Mouse (Mus musculus) C3H10T1/2 (cell line): ENCODE measurements around the gene Actn4. TPM values are rescaled to one million over a fixed set of nuclear protein-coding genes. Genes with fewer than 3 reads are reported as not detected.

ENCODE experiments used
- polyA plus RNA-seq, 2 experiments: library from polyadenylated mRNA; unstranded; fragments of >200 nt; fragmentation: generic; extraction: Trizol; gene quantifications; one replicate each; pipeline ENCODE4 v1.2.1; 2012; ENCODE audit warnings: missing spikeins in 2 of 2

Actn4 gene
- 100 to 1,000 TPM; 187 to 244 TPM for polyA plus RNA-seq

GRCm38 (mm10) chr7:28961927-28962670 is at the start of gene Actn4:
Gene Actn4, minus strand, starts transcription at chr7:28962340.

GRCm38 (mm10) chr7:28981651-28982273 is 19.6 kb upstream of the Actn4 start, which contains the start of the genes Eif3k and Map4k1:
Gene Eif3k, minus strand, starts transcription at chr7:28981864.
Gene Map4k1, plus strand, starts transcription at chr7:28982050.

DNA sequence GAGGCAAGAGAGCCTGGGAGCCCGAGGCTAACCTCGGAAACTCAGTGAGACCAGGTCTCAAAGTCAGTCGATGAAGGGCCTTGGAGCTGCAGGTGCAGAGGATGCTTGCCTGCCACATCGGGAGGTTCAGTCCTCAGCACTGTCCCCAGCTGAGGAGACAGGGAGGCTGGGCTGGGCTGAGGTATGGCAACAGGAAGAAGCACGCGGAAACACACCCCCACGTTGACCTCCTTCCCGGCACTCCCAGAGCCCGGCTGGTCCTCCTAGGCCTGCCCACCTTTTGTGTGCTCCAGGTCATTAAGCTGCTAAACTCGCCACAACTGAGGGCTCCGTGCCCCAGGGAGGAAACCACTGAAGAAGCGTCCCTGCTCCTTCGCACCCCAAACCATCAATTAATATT is 80.9 kb downstream of the Actn4 start, which contains the start of gene Capn12:
Gene Capn12, plus strand, starts transcription at position 224 of the 400 bp plus-strand sequence.

DNA sequence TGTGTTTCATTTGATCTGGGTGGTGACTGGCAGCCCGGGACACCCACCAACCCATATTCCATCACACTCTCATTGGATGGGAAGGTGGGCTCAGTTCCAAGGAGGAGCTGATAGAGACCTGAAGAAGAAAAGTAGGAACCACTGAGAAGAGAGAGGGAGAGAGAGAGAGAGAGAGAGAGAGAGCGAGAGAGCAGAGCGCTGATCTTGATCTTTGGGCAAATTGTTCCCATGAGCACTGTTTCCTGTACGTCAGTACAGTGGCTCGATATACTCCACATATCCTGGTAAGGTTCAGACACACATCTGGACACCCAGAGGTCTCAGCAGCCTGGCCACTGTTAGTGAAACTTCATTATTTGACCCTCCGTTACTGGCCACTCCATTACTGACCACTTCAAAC is 98.6 kb downstream of the Actn4 start, which contains the start of gene Lgals7:
Gene Lgals7, plus strand, starts transcription at position 314 of the 400 bp plus-strand sequence.

Other genes with a start within 250 kb of the Actn4 start
- gene Fbxo17, start 245.5 kb downstream of the Actn4 start, polyA plus RNA-seq, result 1 to 10 TPM in 1 of 2 experiments, under 1 TPM in 1; 0.95 to 6.2 TPM
- 100 to 1,000 TPM; 146 to 201 TPM for gene Mrps12, start 220.5 kb downstream of the Actn4 start, polyA plus RNA-seq
- gene Sars2, start 220.3 kb downstream of the Actn4 start, polyA plus RNA-seq, result 10 to 100 TPM; 10.5 to 14.6 TPM
- not detected for gene Ccer2, start 206.2 kb downstream of the Actn4 start, polyA plus RNA-seq
- gene Sirt2, start 195.6 kb downstream of the Actn4 start, polyA plus RNA-seq, result 100 to 1,000 TPM in 1 of 2 experiments, 10 to 100 TPM in 1; 54.4 to 105 TPM
- 10 to 100 TPM; 35.1 to 38.9 TPM for gene Nfkbib, start 194.8 kb downstream of the Actn4 start, polyA plus RNA-seq
- under 1 TPM; 0.05 to 0.70 TPM for gene Rinl, start 173.4 kb downstream of the Actn4 start, polyA plus RNA-seq
- 100 to 1,000 TPM; 106 to 235 TPM for gene Hnrnpl, start 153.8 kb downstream of the Actn4 start, polyA plus RNA-seq
- 100 to 1,000 TPM in 1 of 2 experiments, 10 to 100 TPM in 1; 75.3 to 378 TPM for gene Ech1, start 137.1 kb downstream of the Actn4 start, polyA plus RNA-seq
- gene Lgals4, start 128.5 kb downstream of the Actn4 start, polyA plus RNA-seq, result 1 to 10 TPM in 1 of 2 experiments, not detected in 1; 7.4 TPM
- gene Lgals7, start 98.5 kb downstream of the Actn4 start, polyA plus RNA-seq, result 1 to 10 TPM in 1 of 2 experiments, under 1 TPM in 1; 0.15 to 2.3 TPM
- under 1 TPM; 0.54 to 0.87 TPM for gene Capn12, start 80.9 kb downstream of the Actn4 start, polyA plus RNA-seq
- 100 to 1,000 TPM; 425 to 605 TPM for gene Eif3k, start 19.5 kb upstream of the Actn4 start, polyA plus RNA-seq
- under 1 TPM; 0.34 to 0.71 TPM for gene Map4k1, start 19.7 kb upstream of the Actn4 start, polyA plus RNA-seq
- under 1 TPM; 0.02 to 0.04 TPM for gene Ryr1, start 162.8 kb upstream of the Actn4 start, polyA plus RNA-seq
- gene Rasgrp4, start 172.5 kb upstream of the Actn4 start, polyA plus RNA-seq, result under 1 TPM in 1 of 2 experiments, not detected in 1; 0.02 TPM
- 1 to 10 TPM; 2.5 to 4.0 TPM for gene Fam98c, start 193.9 kb upstream of the Actn4 start, polyA plus RNA-seq
- gene Ggn, start 207.9 kb upstream of the Actn4 start, polyA plus RNA-seq, result 1 to 10 TPM; 1.1 to 4.8 TPM
- 1 to 10 TPM; 1.5 to 3.9 TPM for gene Spred3, start 208.1 kb upstream of the Actn4 start, polyA plus RNA-seq
- gene Psmd8, start 218.4 kb upstream of the Actn4 start, polyA plus RNA-seq, result 100 to 1,000 TPM; 164 to 202 TPM